Mouse (Mus musculus): ENCODE measurements at regions not wholly inside any gene's neighbourhood (a gene's known extent, or its start where the extent isn't known, plus 50 kb on each side); places are given as distances from the start of the nearest gene placed in this dataset.

- 71% methylated on average over 8 of the region's 8 CpGs for WGBS
- Histone ChIP-seq H3K27me3 (replicated peaks; ENCODE audit: control insufficient read depth, insufficient read depth, low read length) (no peaks in the 10 kb centered on the region), H3K9me3 (ENCODE audit: control insufficient read depth, low read length) (no peaks in the 10 kb centered on the region), H3K27ac (ENCODE audit: low read depth, low read length) (no peak overlapping the region), H3K4me2 (ENCODE audit: low read length) (no peak overlapping the region), H3K36me3 (ENCODE audit: control insufficient read depth, insufficient read depth, low read length) (no peaks in the 10 kb centered on the region), H3K4me1 (ENCODE audit: control insufficient read depth, insufficient read depth, low read depth, low read length) (peaks cover 3% of the 10 kb centered on the region; the same call in 1 of the 2 replicates), H3K9ac (ENCODE audit: low read depth, low read length) (no peak overlapping the region), H3K4me3 (ENCODE audit: low read length) (no peak overlapping the region)
- ATAC-seq: no peak
Observed at GRCm38 (mm10) chr4:135027136-135027535, 93.3 kb upstream of the Runx3 start.

- Histone ChIP-seq H3K9ac (ENCODE audit: low read depth, low read length) (no peak overlapping the region), H3K4me3 (ENCODE audit: low read length) (no peak overlapping the region), H3K4me2 (ENCODE audit: low read length) (no peak overlapping the region), H3K9me3 (ENCODE audit: control insufficient read depth, low read length) (no peaks in the 10 kb centered on the region), H3K4me1 (ENCODE audit: control insufficient read depth, insufficient read depth, low read depth, low read length) (peaks cover 3% of the 10 kb centered on the region; the same call in 1 of the 2 replicates), H3K27ac (ENCODE audit: low read depth, low read length) (no peak overlapping the region), H3K36me3 (ENCODE audit: control insufficient read depth, insufficient read depth, low read length) (no peaks in the 10 kb centered on the region), H3K27me3 (replicated peaks; ENCODE audit: control insufficient read depth, insufficient read depth, low read length) (no peaks in the 10 kb centered on the region)
- 100% methylated on average over 2 of the region's 2 CpGs for WGBS
- ATAC-seq: no peak
Observed at GRCm38 (mm10) chr4:135029723-135030122, 90.7 kb upstream of the Runx3 start.

GRCm38 (mm10) chr4:135032461-135032860, 88.0 kb upstream of the Runx3 start:
- Histone ChIP-seq H3K4me2 (ENCODE audit: low read length) (no peak overlapping the region), H3K9me3 (ENCODE audit: control insufficient read depth, low read length) (no peaks in the 10 kb centered on the region), H3K27ac (ENCODE audit: low read depth, low read length) (no peak overlapping the region), H3K27me3 (replicated peaks; ENCODE audit: control insufficient read depth, insufficient read depth, low read length) (no peaks in the 10 kb centered on the region), H3K9ac (ENCODE audit: low read depth, low read length) (no peak overlapping the region), H3K36me3 (ENCODE audit: control insufficient read depth, insufficient read depth, low read length) (no peaks in the 10 kb centered on the region), H3K4me1 (ENCODE audit: control insufficient read depth, insufficient read depth, low read depth, low read length) (no peaks in the 10 kb centered on the region), H3K4me3 (ENCODE audit: low read length) (no peak overlapping the region)
- ATAC-seq: no peak
- WGBS: 29% methylated on average over 9 of the region's 9 CpGs

- Histone ChIP-seq H3K36me3 (ENCODE audit: control insufficient read depth, insufficient read depth, low read length) (no peaks in the 10 kb centered on the region), H3K27me3 (replicated peaks; ENCODE audit: control insufficient read depth, insufficient read depth, low read length) (no peaks in the 10 kb centered on the region), H3K9ac (ENCODE audit: low read depth, low read length) (no peak overlapping the region), H3K4me3 (ENCODE audit: low read length) (no peak overlapping the region), H3K9me3 (ENCODE audit: control insufficient read depth, low read length) (no peaks in the 10 kb centered on the region), H3K4me2 (ENCODE audit: low read length) (no peak overlapping the region), H3K27ac (ENCODE audit: low read depth, low read length) (no peak overlapping the region), H3K4me1 (ENCODE audit: control insufficient read depth, insufficient read depth, low read depth, low read length) (no peaks in the 10 kb centered on the region)
- ATAC-seq: no peak
- WGBS: 59% methylated on average over 8 of the region's 8 CpGs
Observed at GRCm38 (mm10) chr4:135033302-135033701, 87.2 kb upstream of the Runx3 start.

GRCm38 (mm10) chr4:135034406-135034805, 86.0 kb upstream of the Runx3 start:
- no peak overlapping the region for H3K9ac ChIP-seq (ENCODE audit: low read depth, low read length)
- WGBS: 34% methylated on average over 7 of the region's 7 CpGs
- no peaks in the 10 kb centered on the region for H3K27me3 ChIP-seq (replicated peaks; ENCODE audit: control insufficient read depth, insufficient read depth, low read length)
- no peak for ATAC-seq
- H3K9me3 ChIP-seq (ENCODE audit: control insufficient read depth, low read length): no peaks in the 10 kb centered on the region
- no peak overlapping the region for H3K4me2 ChIP-seq (ENCODE audit: low read length)
- no peak overlapping the region for H3K4me3 ChIP-seq (ENCODE audit: low read length)
- no peaks in the 10 kb centered on the region for H3K4me1 ChIP-seq (ENCODE audit: control insufficient read depth, insufficient read depth, low read depth, low read length)
- H3K27ac ChIP-seq (ENCODE audit: low read depth, low read length): no peak overlapping the region
- H3K36me3 ChIP-seq (ENCODE audit: control insufficient read depth, insufficient read depth, low read length): no peaks in the 10 kb centered on the region

GRCm38 (mm10) chr4:135036764-135037163, 83.7 kb upstream of the Runx3 start:
- Histone ChIP-seq H3K9ac (ENCODE audit: low read depth, low read length) (no peak overlapping the region), H3K4me1 (ENCODE audit: control insufficient read depth, insufficient read depth, low read depth, low read length) (no peaks in the 10 kb centered on the region), H3K36me3 (ENCODE audit: control insufficient read depth, insufficient read depth, low read length) (no peaks in the 10 kb centered on the region), H3K4me3 (ENCODE audit: low read length) (no peak overlapping the region), H3K27ac (ENCODE audit: low read depth, low read length) (no peak overlapping the region), H3K9me3 (ENCODE audit: control insufficient read depth, low read length) (no peaks in the 10 kb centered on the region), H3K4me2 (ENCODE audit: low read length) (no peak overlapping the region), H3K27me3 (replicated peaks; ENCODE audit: control insufficient read depth, insufficient read depth, low read length) (0 out of 2 replicates have a peak, but pooled peaks cover 2% of the 10 kb centered on the region)
- WGBS: 83% methylated on average over 3 of the region's 3 CpGs
- no peak for ATAC-seq

GRCm38 (mm10) chr4:135039234-135039633, 81.2 kb upstream of the Runx3 start:
- Histone ChIP-seq H3K4me1 (ENCODE audit: control insufficient read depth, insufficient read depth, low read depth, low read length) (no peaks in the 10 kb centered on the region), H3K4me3 (ENCODE audit: low read length) (no peak overlapping the region), H3K9me3 (ENCODE audit: control insufficient read depth, low read length) (no peaks in the 10 kb centered on the region), H3K9ac (ENCODE audit: low read depth, low read length) (no peak overlapping the region), H3K36me3 (ENCODE audit: control insufficient read depth, insufficient read depth, low read length) (no peaks in the 10 kb centered on the region), H3K27ac (ENCODE audit: low read depth, low read length) (no peak overlapping the region), H3K27me3 (replicated peaks; ENCODE audit: control insufficient read depth, insufficient read depth, low read length) (0 out of 2 replicates have a peak, but pooled peaks cover 2% of the 10 kb centered on the region), H3K4me2 (ENCODE audit: low read length) (no peak overlapping the region)
- WGBS: 96% methylated on average over 2 of the region's 2 CpGs
- no peak for ATAC-seq

- no peaks in the 10 kb centered on the region for H3K9me3 ChIP-seq (ENCODE audit: control insufficient read depth, low read length)
- H3K4me1 ChIP-seq (ENCODE audit: control insufficient read depth, insufficient read depth, low read depth, low read length): no peaks in the 10 kb centered on the region
- no peak overlapping the region for H3K4me2 ChIP-seq (ENCODE audit: low read length)
- H3K4me3 ChIP-seq (ENCODE audit: low read length): no peak overlapping the region
- 0 out of 2 replicates have a peak, but pooled peaks cover 2% of the 10 kb centered on the region for H3K27me3 ChIP-seq (replicated peaks; ENCODE audit: control insufficient read depth, insufficient read depth, low read length)
- ATAC-seq: no peak
- WGBS: 41% methylated on average over 8 of the region's 8 CpGs
- no peak overlapping the region for H3K27ac ChIP-seq (ENCODE audit: low read depth, low read length)
- no peaks in the 10 kb centered on the region for H3K36me3 ChIP-seq (ENCODE audit: control insufficient read depth, insufficient read depth, low read length)
- H3K9ac ChIP-seq (ENCODE audit: low read depth, low read length): no peak overlapping the region
Observed at GRCm38 (mm10) chr4:135041921-135042320, 78.5 kb upstream of the Runx3 start.

GRCm38 (mm10) chr4:135042501-135042900, 78.0 kb upstream of the Runx3 start:
- Histone ChIP-seq H3K27me3 (replicated peaks; ENCODE audit: control insufficient read depth, insufficient read depth, low read length) (0 out of 2 replicates have a peak, but pooled peaks cover 2% of the 10 kb centered on the region), H3K27ac (ENCODE audit: low read depth, low read length) (no peak overlapping the region), H3K36me3 (ENCODE audit: control insufficient read depth, insufficient read depth, low read length) (no peaks in the 10 kb centered on the region), H3K9me3 (ENCODE audit: control insufficient read depth, low read length) (no peaks in the 10 kb centered on the region), H3K4me3 (ENCODE audit: low read length) (no peak overlapping the region), H3K4me2 (ENCODE audit: low read length) (no peak overlapping the region), H3K4me1 (ENCODE audit: control insufficient read depth, insufficient read depth, low read depth, low read length) (no peaks in the 10 kb centered on the region), H3K9ac (ENCODE audit: low read depth, low read length) (no peak overlapping the region)
- WGBS: 100% methylated on average over 1 of the region's 1 CpGs
- no peak for ATAC-seq

GRCm38 (mm10) chr4:135045054-135045453, 75.4 kb upstream of the Runx3 start:
- 57% methylated on average over 16 of the region's 16 CpGs for WGBS
- H3K9ac ChIP-seq (ENCODE audit: low read depth, low read length): no peak overlapping the region
- H3K36me3 ChIP-seq (ENCODE audit: control insufficient read depth, insufficient read depth, low read length): no peaks in the 10 kb centered on the region
- 0 out of 2 replicates have a peak, but pooled peaks cover 2% of the 10 kb centered on the region for H3K27me3 ChIP-seq (replicated peaks; ENCODE audit: control insufficient read depth, insufficient read depth, low read length)
- no peaks in the 10 kb centered on the region for H3K9me3 ChIP-seq (ENCODE audit: control insufficient read depth, low read length)
- no peaks in the 10 kb centered on the region for H3K4me1 ChIP-seq (ENCODE audit: control insufficient read depth, insufficient read depth, low read depth, low read length)
- H3K4me2 ChIP-seq (ENCODE audit: low read length): no peak overlapping the region
- ATAC-seq: no peak
- no peak overlapping the region for H3K27ac ChIP-seq (ENCODE audit: low read depth, low read length)
- no peak overlapping the region for H3K4me3 ChIP-seq (ENCODE audit: low read length)
